Mouse (Mus musculus): ENCODE results near the gene Stk24. TPM values are rescaled to one million over a fixed set of nuclear protein-coding genes. Genes with fewer than 3 reads are reported as not detected.

The Stk24 gene
- polyA plus RNA-seq, 1 experiment from 2014 or later: 33.2 TPM

DNA sequence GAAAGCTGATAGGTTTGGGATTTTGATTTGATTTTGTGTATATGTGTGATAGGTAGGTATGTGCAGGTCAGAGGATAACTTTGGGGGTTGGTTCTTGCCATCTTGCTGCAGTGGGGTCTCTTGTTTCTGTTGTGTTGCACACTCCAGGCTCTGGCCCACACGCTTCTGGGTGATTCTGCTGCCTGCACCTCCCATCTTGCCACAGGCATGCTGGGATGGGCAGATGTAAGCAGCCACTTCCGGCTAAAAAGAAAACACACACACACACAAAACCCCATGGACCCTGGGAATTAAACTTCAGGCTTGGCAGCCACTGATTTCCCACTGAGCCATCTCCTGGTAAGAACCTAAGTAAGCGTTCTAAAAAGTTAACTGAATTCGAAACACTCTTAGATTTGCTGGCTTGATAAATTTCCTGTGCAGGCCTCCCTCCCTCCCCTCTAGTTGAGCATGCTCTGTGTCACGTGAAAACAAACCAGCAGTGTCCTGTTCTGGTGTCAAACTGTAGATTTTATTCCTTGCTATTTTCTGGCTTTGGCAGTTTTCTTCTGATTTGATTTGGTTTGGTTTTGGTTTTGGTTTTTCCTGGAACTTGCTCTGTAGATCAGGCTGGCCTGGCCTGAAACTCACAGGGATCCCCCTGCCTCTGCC, 118.5 kb downstream of the Stk24 start:
- H3K4me2 ChIP-seq (ENCODE audit: low read depth, low read length): no peak overlapping the region
- 69% methylated on average over 5 of the region's 5 CpGs for WGBS
- H3K4me3 ChIP-seq (replicated peaks; ENCODE audit: low read length): no peak overlapping the region
- H3K27me3 ChIP-seq (ENCODE audit: control insufficient read depth, insufficient read depth, low read length): no peaks in the 10 kb centered on the region
- H3K27ac ChIP-seq (ENCODE audit: low read length): peak overlapping the region; percentile 25; the same call in 1 of the 2 replicates
- no peaks in the 10 kb centered on the region for H3K36me3 ChIP-seq (ENCODE audit: control insufficient read depth, insufficient read depth, low read length)
- no peak overlapping the region for H3K9ac ChIP-seq (ENCODE audit: low read length)
- no peaks in the 10 kb centered on the region for H3K9me3 ChIP-seq (replicated peaks; ENCODE audit: control insufficient read depth, low read length)
- H3K4me1 ChIP-seq (ENCODE audit: control insufficient read depth, insufficient read depth, low read length): peaks cover 17% of the 10 kb centered on the region
- ATAC-seq (ENCODE audit: insufficient read depth, low FRiP score): no peak

DNA sequence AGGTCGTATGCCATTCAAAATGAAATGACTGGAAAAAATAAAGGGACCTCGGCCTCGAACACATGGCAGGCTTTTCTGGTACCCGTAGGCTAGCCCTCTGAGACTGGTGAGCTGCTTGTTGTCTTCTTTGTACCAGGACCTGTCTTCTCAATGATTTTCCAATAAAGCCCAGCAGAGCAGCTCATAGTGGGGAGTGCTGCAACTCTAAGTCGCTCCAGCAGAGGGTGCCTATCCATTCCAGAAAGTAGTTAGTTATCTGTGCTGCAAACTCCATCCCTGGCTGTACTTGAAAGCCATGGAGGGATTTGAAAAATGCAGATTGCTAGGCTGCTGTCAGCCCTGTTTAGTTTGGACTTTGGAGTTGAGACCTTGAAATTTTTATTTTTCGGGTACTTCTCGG, 120.0 kb downstream of the Stk24 start:
- Histone ChIP-seq H3K9ac (ENCODE audit: low read length) (no peak overlapping the region), H3K27me3 (ENCODE audit: control insufficient read depth, insufficient read depth, low read length) (no peaks in the 10 kb centered on the region), H3K9me3 (replicated peaks; ENCODE audit: control insufficient read depth, low read length) (no peaks in the 10 kb centered on the region), H3K36me3 (ENCODE audit: control insufficient read depth, insufficient read depth, low read length) (no peaks in the 10 kb centered on the region; the same call in 1 of the 2 replicates), H3K4me3 (replicated peaks; ENCODE audit: low read length) (no peak overlapping the region), H3K27ac (ENCODE audit: low read length) (no peak overlapping the region), H3K4me2 (ENCODE audit: low read depth, low read length) (no peak overlapping the region), H3K4me1 (ENCODE audit: control insufficient read depth, insufficient read depth, low read length) (peaks cover 17% of the 10 kb centered on the region)
- no peak for ATAC-seq (ENCODE audit: insufficient read depth, low FRiP score)
- WGBS: 53% methylated on average over 7 of the region's 7 CpGs

DNA sequence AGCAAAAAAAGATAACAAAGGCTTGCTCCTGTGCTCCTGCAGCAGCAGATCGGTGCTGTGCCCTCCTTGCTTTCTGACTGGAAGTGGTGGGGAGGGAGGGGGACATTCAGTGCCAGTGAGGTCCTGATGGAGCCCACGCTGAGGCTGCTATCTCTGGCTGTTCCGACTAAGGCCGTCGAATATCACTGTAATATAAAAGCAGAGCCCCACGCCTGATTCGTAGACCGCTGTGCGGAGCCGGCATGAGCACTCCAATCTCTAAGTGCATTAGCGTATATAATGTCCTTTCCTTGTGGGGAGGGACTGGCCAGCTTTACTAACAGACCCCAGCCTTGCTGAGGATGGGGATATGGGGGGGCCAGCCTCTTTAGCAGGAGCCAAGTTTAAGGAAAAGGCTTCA, 120.5 kb downstream of the Stk24 start:
- H3K9me3 ChIP-seq (replicated peaks; ENCODE audit: control insufficient read depth, low read length): no peaks in the 10 kb centered on the region
- no peak for ATAC-seq (ENCODE audit: insufficient read depth, low FRiP score)
- no peak overlapping the region for H3K27ac ChIP-seq (ENCODE audit: low read length)
- no peaks in the 10 kb centered on the region; the same call in 1 of the 2 replicates for H3K36me3 ChIP-seq (ENCODE audit: control insufficient read depth, insufficient read depth, low read length)
- 86% methylated on average over 11 of the region's 11 CpGs for WGBS
- H3K4me3 ChIP-seq (replicated peaks; ENCODE audit: low read length): no peak overlapping the region
- H3K4me2 ChIP-seq (ENCODE audit: low read depth, low read length): no peak overlapping the region
- H3K4me1 ChIP-seq (ENCODE audit: control insufficient read depth, insufficient read depth, low read length): peaks cover 16% of the 10 kb centered on the region
- H3K27me3 ChIP-seq (ENCODE audit: control insufficient read depth, insufficient read depth, low read length): no peaks in the 10 kb centered on the region
- H3K9ac ChIP-seq (ENCODE audit: low read length): no peak overlapping the region

DNA sequence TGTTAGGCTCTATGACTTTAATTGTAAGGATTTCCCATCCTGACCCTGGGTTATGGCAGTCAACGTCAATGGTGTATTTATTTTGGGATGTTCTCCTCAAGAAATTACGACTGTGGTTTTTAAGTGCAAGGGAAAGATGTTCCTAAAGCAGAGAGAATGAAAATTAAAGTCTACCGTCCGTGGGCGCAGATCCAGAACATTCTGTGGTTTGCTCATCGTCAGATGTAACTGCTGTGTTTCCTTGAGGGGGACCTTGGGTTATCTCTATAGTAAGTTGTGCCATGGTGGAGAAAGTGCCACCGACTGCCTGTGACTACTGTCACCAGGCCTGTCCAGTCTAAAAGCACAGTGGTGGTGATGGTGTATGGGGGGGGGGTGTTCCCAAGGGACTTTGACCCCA, 122.9 kb downstream of the Stk24 start:
- Histone ChIP-seq H3K4me3 (replicated peaks; ENCODE audit: low read length) (no peak overlapping the region), H3K27ac (ENCODE audit: low read length) (no peak overlapping the region), H3K9me3 (replicated peaks; ENCODE audit: control insufficient read depth, low read length) (no peaks in the 10 kb centered on the region), H3K4me1 (ENCODE audit: control insufficient read depth, insufficient read depth, low read length) (peaks cover 2% of the 10 kb centered on the region; the same call in 1 of the 2 replicates), H3K4me2 (ENCODE audit: low read depth, low read length) (no peak overlapping the region), H3K36me3 (ENCODE audit: control insufficient read depth, insufficient read depth, low read length) (no peaks in the 10 kb centered on the region; the same call in 1 of the 2 replicates), H3K9ac (ENCODE audit: low read length) (no peak overlapping the region), H3K27me3 (ENCODE audit: control insufficient read depth, insufficient read depth, low read length) (no peaks in the 10 kb centered on the region)
- ATAC-seq (ENCODE audit: insufficient read depth, low FRiP score): no peak
- WGBS: 87% methylated on average over 7 of the region's 7 CpGs

DNA sequence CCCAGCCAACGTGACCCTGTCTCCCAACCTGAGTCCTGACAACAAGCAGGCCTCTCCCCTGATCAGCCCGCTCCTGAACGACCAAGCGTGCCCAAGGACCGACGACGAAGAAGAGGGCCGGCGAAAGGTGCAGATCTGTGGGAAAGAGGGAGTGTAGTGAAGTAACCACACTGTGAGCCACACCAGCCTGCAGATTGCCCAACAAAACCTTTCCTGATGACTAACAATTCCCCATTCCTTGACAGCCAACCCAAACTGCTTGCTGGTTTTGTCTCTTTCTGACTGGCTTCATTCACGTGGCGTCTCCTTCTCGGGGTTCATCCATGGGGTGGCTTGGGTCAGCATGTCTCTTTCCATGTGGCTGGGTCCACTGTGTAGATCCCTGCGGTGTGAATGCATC, 124.3 kb downstream of the Stk24 start:
- WGBS: 84% methylated on average over 13 of the region's 13 CpGs
- no peaks in the 10 kb centered on the region for H3K27me3 ChIP-seq (ENCODE audit: control insufficient read depth, insufficient read depth, low read length)
- no peak for ATAC-seq (ENCODE audit: insufficient read depth, low FRiP score)
- H3K4me1 ChIP-seq (ENCODE audit: control insufficient read depth, insufficient read depth, low read length): no peaks in the 10 kb centered on the region
- H3K4me2 ChIP-seq (ENCODE audit: low read depth, low read length): no peak overlapping the region
- no peaks in the 10 kb centered on the region; the same call in 1 of the 2 replicates for H3K36me3 ChIP-seq (ENCODE audit: control insufficient read depth, insufficient read depth, low read length)
- no peaks in the 10 kb centered on the region for H3K9me3 ChIP-seq (replicated peaks; ENCODE audit: control insufficient read depth, low read length)
- H3K9ac ChIP-seq (ENCODE audit: low read length): no peak overlapping the region
- H3K4me3 ChIP-seq (replicated peaks; ENCODE audit: low read length): no peak overlapping the region
- no peak overlapping the region for H3K27ac ChIP-seq (ENCODE audit: low read length)

DNA sequence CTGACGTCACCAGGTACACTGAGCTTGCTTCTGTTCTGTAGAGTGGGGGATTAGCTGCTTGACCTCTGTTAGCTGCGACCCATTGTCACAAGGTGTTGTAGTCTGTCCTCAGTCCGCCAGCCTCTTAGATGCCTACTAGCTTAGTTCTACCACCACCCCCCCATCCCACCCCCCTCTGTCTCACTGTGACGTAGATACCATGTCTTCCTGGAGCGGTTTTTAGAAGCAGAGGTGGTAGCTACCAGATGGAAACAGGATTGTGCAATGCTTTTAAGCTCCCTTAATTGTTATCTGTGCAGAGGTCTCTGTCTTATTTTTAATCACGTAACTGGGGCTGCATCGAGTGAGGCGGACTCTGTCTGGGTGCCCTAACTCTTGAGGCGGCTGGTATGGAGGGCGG, 124.9 kb downstream of the Stk24 start:
- no peaks in the 10 kb centered on the region for H3K9me3 ChIP-seq (replicated peaks; ENCODE audit: control insufficient read depth, low read length)
- H3K4me3 ChIP-seq (replicated peaks; ENCODE audit: low read length): no peak overlapping the region
- H3K27me3 ChIP-seq (ENCODE audit: control insufficient read depth, insufficient read depth, low read length): no peaks in the 10 kb centered on the region
- no peaks in the 10 kb centered on the region for H3K4me1 ChIP-seq (ENCODE audit: control insufficient read depth, insufficient read depth, low read length)
- no peak overlapping the region for H3K27ac ChIP-seq (ENCODE audit: low read length)
- no peaks in the 10 kb centered on the region; the same call in 1 of the 2 replicates for H3K36me3 ChIP-seq (ENCODE audit: control insufficient read depth, insufficient read depth, low read length)
- no peak overlapping the region for H3K9ac ChIP-seq (ENCODE audit: low read length)
- H3K4me2 ChIP-seq (ENCODE audit: low read depth, low read length): no peak overlapping the region
- WGBS: 88% methylated on average over 10 of the region's 10 CpGs
- ATAC-seq (ENCODE audit: insufficient read depth, low FRiP score): no peak

DNA sequence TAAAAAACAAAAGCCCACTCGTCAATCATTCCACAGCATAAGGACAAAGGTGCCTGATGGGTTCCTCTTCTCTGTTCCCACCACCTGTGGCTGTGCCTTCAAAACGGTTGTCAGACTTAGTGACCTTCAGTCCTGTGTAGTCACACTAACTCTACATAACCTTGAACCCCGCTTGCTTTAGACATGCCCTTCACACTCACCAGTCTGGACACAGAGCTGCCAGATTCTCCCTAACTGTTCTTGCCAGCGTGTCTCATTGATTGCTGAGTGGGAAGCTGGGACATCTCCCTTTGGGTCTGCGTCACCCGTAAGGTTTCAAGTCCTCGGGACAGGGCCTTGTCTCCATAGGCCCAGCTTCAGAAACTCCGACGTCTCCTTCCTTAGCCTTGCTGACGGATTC, 127.3 kb downstream of the Stk24 start:
- Histone ChIP-seq H3K4me3 (replicated peaks; ENCODE audit: low read length) (no peak overlapping the region), H3K9ac (ENCODE audit: low read length) (no peak overlapping the region), H3K4me1 (ENCODE audit: control insufficient read depth, insufficient read depth, low read length) (no peaks in the 10 kb centered on the region), H3K27ac (ENCODE audit: low read length) (no peak overlapping the region), H3K9me3 (replicated peaks; ENCODE audit: control insufficient read depth, low read length) (no peaks in the 10 kb centered on the region), H3K4me2 (ENCODE audit: low read depth, low read length) (no peak overlapping the region), H3K36me3 (ENCODE audit: control insufficient read depth, insufficient read depth, low read length) (no peaks in the 10 kb centered on the region; the same call in 1 of the 2 replicates), H3K27me3 (ENCODE audit: control insufficient read depth, insufficient read depth, low read length) (no peaks in the 10 kb centered on the region)
- ATAC-seq (ENCODE audit: insufficient read depth, low FRiP score): no peak
- 85% methylated on average over 10 of the region's 10 CpGs for WGBS

DNA sequence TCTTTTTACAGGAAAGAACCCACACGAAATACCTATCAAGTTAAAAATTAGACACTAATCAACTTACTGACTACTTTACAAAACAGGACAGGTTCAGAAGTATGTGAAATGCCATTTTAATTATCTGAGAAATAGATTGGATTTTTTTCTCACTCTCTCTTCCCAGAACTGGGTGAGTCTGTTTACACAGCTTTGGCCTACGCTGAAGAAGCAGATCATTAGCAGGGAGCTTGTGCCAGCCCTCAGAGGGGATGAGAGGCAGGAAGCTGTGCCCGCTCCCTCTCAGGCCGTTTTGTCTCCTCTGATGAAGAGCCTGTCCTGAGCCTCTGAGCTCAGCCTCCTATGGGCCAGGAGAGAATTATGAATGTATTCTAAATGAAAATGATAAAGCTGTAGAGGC, 128.1 kb downstream of the Stk24 start:
- Histone ChIP-seq H3K4me3 (replicated peaks; ENCODE audit: low read length) (no peak overlapping the region), H3K36me3 (ENCODE audit: control insufficient read depth, insufficient read depth, low read length) (no peaks in the 10 kb centered on the region; the same call in 1 of the 2 replicates), H3K27me3 (ENCODE audit: control insufficient read depth, insufficient read depth, low read length) (no peaks in the 10 kb centered on the region)

DNA sequence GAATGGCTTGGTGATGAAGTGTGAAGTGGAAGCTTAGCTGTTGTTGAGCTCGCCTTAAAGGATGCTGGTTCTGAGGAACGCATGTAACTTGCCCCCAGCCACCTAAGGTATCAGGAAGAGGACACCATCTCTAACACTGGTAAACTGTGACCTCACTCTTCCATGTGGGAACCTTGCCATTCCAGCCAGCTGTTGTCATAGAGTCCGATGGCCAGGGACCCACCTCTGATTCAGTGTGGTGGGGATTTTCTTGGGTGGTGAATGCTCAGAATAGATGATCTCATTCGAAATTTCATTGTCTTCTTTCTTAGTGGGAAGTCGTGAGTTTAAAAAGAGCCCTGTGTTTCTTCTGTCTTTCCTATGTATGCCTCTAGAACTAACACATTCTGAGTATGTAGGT, 128.7 kb downstream of the Stk24 start:
- Histone ChIP-seq H3K4me2 (ENCODE audit: low read depth, low read length) (no peak overlapping the region), H3K36me3 (ENCODE audit: control insufficient read depth, insufficient read depth, low read length) (no peaks in the 10 kb centered on the region; the same call in 1 of the 2 replicates), H3K9me3 (replicated peaks; ENCODE audit: control insufficient read depth, low read length) (no peaks in the 10 kb centered on the region), H3K4me1 (ENCODE audit: control insufficient read depth, insufficient read depth, low read length) (peaks cover 8% of the 10 kb centered on the region; the same call in 1 of the 2 replicates), H3K27me3 (ENCODE audit: control insufficient read depth, insufficient read depth, low read length) (no peaks in the 10 kb centered on the region), H3K4me3 (replicated peaks; ENCODE audit: low read length) (no peak overlapping the region), H3K27ac (ENCODE audit: low read length) (no peak overlapping the region), H3K9ac (ENCODE audit: low read length) (no peak overlapping the region)
- 79% methylated on average over 5 of the region's 5 CpGs for WGBS
- ATAC-seq (ENCODE audit: insufficient read depth, low FRiP score): no peak

More for the DNA sequence above, 128.1 kb downstream of the Stk24 start:
- Histone ChIP-seq H3K9me3 (replicated peaks; ENCODE audit: control insufficient read depth, low read length) (no peaks in the 10 kb centered on the region), H3K4me1 (ENCODE audit: control insufficient read depth, insufficient read depth, low read length) (peaks cover 2% of the 10 kb centered on the region; the same call in 1 of the 2 replicates), H3K27ac (ENCODE audit: low read length) (no peak overlapping the region), H3K9ac (ENCODE audit: low read length) (no peak overlapping the region), H3K4me2 (ENCODE audit: low read depth, low read length) (no peak overlapping the region)
- 50% methylated on average over 4 of the region's 4 CpGs for WGBS
- peak; percentile 23; the same call in 1 of the 2 replicates for ATAC-seq (ENCODE audit: insufficient read depth, low FRiP score)

Data from stomach, embryonic 16.5 days (tissue).